Mouse (Mus musculus): ENCODE results near the gene Frmd6.
A peak's percentile ranks its signal among the peaks of the same experiment; 100 is the strongest.

Gene Frmd6

DNA sequence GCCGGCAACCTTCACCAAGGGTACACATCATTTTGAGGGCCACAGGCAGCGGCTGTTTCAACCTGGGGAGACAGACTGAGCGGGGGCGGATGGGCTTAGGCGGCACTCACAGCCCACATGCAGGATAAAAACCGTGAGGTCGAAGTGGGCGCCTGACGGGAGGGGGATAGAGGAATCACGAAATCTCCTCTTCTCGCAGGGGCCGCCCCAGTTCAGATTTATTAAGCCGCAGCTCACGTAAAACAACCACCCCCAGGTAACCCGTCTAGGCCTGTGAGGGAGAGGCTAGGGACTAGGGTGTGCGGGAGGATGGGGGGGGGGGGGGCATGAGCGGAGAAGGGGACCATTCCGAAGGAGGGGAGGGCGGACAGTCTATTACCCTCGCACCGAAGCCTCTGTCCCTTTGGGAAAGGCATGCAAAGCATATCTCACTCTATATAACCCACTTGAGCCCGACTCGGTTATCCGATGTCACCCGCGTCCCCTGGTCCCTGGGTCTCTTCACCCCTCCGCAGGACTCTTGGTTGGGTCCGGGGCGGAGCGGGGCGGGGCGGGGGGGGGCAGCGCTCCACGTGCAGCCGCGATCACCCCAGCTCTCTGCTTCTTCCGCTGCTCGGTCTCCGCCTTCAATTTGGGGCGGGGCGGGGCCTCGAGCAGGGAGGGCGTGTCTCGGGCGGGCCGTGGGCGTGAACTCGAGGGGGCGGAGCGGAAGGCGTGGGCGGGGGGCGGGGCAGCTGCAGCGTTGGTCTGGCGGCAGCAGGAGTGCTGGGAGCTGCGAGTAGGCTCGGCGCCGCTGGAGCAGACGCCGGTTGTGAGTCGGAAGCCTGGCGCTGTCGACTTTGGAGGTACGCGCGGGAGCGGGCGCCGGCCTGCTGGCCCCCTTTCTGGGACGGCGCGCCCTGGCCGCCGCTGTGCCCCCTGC, at the start of gene Frmd6:
Gene Frmd6, plus strand, starts transcription at position 786 of the 922 bp plus-strand sequence.
- peak; percentile 81 for ATAC-seq (ENCODE audit: insufficient number of reproducible peaks, low FRiP score, low TSS enrichment)

DNA sequence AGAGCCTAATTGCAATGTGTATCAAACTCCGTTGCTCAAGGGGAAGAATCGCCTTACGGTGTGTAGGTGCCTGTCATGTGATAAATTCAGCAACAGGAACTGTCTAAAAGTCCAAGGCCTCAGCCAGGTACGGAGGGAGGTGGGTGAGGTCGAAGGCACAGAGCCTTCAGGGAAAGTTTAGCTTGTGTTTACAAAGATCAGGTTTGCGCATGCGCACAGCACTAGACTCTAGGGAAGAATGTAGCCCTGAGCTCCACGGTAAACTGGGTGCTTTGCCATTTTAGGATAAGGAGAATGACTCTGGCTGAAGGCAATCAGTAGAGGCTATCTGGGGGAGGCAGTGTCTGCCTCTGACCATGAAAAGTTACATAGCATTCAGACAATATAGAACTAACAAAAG, 49.7 kb upstream of the Frmd6 start:
- ATAC-seq (ENCODE audit: insufficient number of reproducible peaks, low FRiP score, low TSS enrichment), result no peak

DNA sequence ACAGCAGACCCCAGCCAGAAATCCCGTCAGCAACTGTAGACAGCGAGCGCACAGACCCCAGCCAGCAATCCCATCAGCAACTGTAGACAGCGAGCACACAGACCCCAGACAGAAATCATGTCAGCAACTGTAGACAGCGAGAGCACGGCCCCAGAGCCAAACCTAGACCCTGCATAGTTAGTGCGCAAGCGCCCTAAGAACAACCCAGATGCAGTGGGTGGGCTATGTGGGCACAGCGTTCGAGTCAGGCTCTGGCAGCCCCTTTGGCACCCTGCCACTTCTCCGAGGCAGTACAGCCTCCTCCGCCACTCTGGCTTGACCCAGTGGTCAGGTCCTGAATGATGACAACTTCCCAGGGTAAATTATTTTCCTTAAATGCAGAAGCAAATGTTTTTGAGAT, 48.6 kb upstream of the Frmd6 start:
- no peak for ATAC-seq (ENCODE audit: insufficient number of reproducible peaks, low FRiP score, low TSS enrichment)

DNA sequence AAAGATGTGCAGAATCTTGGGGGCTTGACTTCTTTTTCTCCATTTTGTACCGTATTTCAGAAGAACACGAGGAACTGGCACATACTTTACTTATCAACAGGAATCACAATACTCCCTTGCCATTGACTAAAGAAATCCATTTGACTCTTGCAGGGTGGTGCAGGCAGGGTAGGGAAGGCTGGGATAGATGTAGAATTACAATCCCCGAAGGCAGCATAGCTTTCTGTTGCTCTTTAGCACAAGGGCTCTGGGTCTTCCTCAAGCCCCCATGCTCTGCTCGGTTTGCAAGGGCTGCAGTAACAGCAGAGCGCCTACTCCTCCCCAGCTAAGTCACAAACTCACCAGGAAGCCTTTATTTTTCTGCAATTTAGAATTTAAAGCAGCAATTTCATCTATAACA, 47.8 kb upstream of the Frmd6 start:
- ATAC-seq (ENCODE audit: insufficient number of reproducible peaks, low FRiP score, low TSS enrichment), result no peak

DNA sequence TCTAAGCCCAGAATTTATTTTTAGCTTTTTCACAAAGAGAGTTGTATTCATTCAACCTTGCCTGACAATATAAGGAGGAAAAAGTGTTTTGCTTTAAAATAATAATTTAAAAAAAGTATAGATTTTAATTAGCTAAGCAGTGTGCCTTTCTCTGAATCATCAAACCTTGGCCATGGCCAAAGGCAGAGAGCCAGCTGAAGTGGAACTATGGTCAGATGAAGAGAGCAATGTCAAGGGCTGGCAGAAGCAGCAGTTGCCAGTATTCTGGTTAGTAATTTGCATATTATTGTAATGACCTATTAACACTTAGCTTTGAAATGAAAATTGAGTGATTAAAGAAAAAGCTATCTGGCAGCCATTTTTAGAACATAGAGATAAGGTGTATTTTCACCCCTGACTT, 47.4 kb upstream of the Frmd6 start:
- ATAC-seq (ENCODE audit: insufficient number of reproducible peaks, low FRiP score, low TSS enrichment), result no peak

DNA sequence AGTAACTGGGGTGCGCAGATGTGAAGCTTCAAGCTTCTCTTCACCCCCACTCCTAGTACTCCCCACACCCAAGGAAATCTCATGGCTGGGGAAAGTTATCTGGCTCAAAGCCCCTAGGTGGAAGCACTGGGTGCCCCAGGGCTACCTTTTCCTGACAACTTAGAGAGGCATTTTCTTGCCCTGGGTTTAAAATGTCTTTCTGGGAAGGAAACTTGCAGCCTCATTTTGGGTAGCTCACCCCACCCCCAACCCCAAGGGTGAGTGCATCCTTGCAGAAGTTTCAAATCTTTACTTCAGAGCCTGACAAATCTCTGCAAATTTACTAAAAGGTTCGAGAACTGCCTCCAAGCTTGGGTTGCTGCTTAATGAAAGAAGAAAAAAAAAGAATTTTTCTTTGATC, 47.0 kb upstream of the Frmd6 start:
- no peak for ATAC-seq (ENCODE audit: insufficient number of reproducible peaks, low FRiP score, low TSS enrichment)

DNA sequence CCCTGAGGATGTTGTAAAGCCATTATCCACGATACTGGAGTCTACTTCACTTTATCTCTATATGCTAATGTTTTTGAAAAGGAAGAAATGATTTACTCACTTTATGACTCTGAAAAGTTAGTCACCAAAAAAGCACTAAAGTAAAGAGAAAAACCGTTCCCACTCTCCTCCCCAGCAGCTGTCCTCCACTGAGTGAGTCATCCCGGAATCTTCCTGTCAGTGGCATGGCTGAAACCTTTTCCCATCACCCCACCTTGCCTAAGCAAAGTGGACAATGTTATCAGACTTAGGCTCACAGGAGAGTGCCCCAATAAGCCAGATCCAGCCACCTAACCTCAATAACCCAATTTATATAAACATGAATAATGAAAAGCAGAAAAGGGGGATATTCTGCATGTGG, 46.6 kb upstream of the Frmd6 start:
- ATAC-seq (ENCODE audit: insufficient number of reproducible peaks, low FRiP score, low TSS enrichment), result no peak

DNA sequence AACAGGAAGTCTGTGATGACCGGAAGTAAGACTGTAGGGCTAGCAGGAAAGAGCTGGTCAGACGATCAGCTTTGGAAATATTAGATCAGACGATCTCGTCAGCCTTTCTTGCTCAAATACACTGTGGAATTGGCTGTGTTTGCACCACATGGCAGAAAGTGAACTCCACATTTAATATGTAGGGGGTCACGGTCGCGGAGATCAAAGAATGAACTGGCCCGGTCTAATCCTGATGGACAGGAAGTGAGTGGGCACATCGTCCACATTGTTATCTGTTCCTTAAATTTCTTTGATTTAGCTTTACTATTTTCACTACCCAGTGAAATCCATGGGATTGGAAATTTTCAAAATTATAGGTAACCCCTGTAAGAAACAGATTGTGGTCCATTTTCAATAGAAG, 42.3 kb upstream of the Frmd6 start:
- ATAC-seq (ENCODE audit: insufficient number of reproducible peaks, low FRiP score, low TSS enrichment), result no peak

DNA sequence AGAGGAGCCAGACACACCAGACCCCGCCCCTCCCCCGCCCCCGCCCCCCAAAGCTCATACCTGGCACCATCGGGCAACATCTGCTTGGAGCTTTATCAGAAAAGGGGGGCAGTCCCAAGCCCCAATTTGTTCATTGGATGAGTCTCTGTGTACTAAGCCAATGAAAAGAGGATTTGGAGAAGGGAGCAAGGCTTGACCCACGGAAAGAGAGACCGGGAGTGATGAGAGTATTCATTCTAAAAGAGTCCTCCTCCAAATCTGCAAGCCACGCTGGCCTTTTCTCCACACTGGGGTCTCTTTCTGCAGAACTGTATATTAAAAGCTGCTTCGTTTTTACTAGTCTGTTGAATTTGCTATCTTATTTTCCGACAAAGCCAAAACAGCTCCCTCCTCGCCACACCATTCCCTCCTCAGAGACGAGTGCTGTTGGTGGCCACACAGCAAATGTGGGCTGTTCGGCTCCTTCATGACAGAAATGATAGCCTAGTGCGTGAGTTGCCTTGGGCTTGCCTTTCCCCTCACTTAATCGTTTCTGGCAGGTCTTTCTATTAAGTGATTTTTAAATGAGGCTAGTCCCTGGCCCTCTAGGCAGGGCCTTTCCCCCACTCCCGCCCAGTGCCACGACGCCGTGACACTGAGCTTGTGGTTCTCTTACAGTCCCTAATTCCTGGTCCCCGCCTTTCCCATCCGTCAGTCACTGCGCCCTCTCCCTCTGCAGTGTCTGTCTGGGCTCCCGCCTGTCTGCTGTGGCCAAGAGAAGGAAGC, 41.7 kb upstream of the Frmd6 start:
- ATAC-seq (ENCODE audit: insufficient number of reproducible peaks, low FRiP score, low TSS enrichment), result no peak

DNA sequence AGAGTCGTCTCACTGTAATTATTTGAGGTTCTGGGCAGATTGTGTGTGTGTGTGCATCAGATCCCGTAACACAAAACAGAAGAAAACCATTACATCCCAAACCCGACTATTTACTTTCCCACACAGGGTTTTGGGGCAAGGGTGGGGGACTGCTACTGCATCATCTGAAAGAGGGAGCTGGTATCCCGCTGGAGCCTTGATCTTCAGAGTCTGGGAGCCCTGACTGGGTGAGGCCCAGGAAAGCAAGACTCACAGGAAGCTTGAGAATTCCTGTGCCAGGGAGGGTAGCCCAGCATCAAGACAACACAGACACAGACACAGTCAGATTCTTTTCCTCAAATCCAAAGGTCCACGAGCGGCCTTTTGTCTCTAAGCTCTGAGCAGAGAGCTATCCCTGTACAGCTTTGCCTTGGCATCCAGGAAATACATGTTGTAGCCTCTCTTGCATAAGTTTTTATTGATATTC, 41.0 kb upstream of the Frmd6 start:
- ATAC-seq (ENCODE audit: insufficient number of reproducible peaks, low FRiP score, low TSS enrichment), result no peak

DNA sequence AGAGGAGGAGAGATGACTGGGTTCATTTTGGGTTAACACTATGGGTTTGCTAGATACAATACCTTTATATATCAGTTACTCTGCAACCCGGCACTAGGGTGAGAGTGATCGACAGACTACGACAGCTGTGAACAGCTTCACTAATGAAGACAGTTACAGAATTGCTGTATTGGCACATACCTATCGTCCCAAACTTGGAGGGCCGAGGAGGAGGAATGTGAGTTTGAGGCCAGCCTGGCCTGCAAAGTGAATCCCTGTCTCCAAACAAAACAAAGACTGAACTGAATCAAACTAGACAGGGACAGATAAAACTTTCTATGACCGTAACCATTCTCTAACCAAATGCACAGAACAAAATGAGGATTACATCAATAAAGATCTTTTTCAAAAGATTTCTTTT, 36.0 kb upstream of the Frmd6 start:
- ATAC-seq (ENCODE audit: insufficient number of reproducible peaks, low FRiP score, low TSS enrichment), result no peak

DNA sequence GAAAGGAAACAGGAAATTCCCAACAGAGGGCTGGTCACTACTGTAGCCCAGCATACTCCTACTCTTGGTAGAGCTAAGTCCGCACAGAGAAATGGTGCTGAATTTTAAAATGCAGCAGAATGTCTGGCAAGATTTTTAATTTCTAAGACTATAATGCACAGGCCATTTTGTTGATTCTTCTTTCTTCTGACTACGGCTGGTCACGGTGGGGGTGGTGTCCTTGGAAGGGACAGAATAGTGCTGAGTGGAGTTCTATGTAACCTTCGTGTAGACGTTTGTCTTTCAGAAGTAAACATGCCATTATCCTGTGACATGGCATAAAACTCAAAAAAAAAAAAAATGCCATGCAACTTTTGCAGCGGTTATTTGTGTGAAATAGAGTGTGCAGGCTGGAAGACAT, 32.0 kb upstream of the Frmd6 start:
- no peak for ATAC-seq (ENCODE audit: insufficient number of reproducible peaks, low FRiP score, low TSS enrichment)

DNA sequence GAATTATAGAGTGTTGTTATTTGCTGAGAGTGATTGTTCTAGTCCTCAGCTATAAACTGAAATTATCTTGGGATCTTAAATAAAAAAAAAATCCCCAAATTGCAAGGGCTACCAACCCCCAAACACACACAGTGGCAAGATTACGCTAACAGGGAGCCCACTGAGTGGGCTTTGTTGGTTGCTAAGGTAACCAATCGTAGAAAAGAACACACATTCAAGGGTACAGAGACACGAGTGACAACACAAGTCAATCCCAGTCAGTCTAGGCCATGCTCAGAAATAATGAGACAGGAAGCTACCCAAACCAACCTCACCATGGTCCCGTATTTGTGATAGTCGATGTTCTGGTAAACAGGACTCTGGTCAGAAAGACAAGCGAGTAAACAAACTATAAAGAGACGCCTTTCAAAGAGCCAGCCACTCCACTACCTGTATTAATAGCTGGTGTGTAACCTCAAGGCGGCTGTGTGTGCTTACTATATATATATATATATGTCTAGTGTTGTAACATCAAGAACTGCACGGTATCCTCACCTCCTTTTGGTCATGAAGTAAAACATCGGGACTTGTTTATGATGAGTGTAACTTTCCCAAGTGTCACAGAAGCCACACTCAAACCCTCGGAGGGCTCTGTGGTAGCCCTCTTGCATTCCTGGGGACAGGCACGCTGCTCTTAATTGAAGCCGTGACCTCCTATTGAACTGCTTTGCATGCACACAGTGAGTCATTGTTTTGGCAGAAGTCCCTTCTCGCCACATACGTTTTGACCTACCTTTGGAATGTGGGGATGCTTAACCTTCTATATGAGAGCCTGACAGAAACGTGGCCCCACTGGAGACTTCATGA, 30.5 kb upstream of the Frmd6 start:
- no peak for ATAC-seq (ENCODE audit: insufficient number of reproducible peaks, low FRiP score, low TSS enrichment)

DNA sequence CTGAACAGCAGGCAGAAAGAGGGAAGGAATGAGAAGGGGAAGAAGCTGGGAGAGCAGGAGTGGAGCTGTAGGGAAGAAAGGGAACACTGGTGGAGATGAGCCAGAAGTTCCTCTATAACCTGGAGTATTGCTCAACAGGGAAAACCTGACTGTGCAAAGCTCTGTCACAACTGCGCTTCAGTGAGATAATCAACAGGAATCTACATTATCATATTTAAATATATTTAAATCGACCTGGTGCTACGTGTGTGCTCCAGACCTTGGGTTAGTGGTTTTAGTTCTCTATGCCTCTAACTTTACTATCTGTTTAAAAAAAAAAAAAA, 30.0 kb upstream of the Frmd6 start:
- no peak for ATAC-seq (ENCODE audit: insufficient number of reproducible peaks, low FRiP score, low TSS enrichment)

DNA sequence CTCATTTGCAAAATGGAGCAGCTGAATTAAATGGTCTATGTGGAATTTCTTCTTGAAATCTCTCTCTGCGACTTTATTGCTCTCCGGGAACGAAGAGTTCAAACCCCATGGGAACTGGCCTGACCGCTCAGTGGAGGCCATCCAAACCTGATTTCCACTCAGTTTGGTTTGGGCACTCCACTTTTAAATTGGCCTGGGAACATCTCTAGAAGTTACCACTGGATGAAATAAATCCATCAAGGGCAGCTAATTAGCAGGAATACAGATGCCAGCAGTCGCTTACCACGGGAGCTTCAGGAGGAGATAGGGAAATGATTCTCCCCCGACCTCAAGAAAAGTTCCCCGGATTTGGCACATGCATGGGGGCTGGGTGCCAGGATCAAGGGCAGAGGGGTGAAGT, 26.8 kb upstream of the Frmd6 start:
- no peak for ATAC-seq (ENCODE audit: insufficient number of reproducible peaks, low FRiP score, low TSS enrichment)

DNA sequence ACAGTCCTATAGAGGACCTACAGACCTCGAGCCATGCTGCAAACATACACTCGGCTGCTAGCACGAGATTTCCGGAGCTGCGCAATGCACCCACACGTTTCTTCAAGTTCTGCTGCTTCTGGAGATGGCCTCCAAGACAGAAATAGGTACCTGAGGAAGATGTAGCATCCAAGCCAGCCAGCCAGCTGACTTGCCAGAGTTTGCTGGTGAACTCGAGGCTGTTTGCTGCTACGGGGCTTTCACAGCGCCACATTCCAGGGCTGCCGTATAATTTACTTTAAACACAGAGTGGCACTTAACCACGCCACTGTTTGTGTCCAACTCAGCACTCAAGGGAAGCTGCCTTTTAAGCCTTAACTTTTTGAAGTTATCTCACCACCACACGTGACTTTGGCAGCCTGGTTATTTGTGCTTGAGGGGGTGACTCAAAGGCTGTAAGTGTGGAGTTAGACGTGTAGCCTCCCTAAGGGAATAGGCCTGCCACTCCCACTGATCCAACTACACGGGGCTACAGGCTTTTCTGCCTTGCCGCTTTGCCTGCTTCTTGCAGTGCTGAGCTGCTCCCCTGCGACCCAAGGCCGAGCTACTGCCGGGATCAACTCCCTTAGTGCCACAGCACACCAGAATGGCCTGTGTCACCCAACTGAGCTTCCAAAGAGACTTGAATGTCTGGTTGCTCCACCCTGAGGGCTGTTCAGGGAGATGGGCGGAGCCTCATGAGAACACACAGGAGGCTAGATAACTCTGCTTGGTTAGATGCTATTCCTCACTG, 25.9 kb upstream of the Frmd6 start:
- ATAC-seq (ENCODE audit: insufficient number of reproducible peaks, low FRiP score, low TSS enrichment), result no peak

DNA sequence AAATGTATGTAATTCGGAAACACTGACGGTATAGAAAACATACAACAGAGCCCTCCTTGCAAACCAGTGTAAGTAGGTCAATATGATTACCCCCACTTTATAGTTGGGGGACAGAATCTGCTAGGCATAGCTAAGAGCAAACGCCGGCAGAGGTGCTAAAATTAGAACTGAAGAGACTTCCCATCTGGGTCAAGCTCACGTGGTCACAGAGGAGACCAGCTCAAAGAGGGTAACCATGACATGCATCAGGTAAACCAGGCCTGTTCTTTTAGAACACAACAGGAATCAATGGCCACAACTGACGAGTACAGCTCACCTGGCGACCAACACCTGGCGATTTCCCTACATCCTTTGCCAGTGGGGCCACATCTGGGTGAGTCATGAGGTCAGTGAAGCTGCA, 25.2 kb upstream of the Frmd6 start:
- ATAC-seq (ENCODE audit: insufficient number of reproducible peaks, low FRiP score, low TSS enrichment), result no peak

DNA sequence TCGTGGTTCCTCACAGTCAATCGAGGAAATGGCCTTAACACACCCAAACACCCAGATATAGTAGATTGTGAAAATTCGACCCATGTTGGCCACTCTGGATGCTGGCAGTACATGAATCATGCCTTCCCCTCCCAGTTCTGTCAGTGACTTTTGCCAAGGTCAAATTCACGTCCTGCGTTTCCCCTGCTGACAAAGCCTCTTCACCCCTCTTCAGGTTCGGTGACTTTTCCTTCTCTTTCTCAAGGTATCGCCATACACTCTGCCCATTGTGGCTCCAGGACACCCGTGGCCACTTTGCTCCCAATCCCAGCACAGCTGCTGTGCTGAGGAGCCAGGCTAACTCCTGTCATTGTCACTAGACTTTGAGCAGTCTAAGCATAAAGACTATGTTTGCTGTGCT, 24.0 kb upstream of the Frmd6 start:
- ATAC-seq (ENCODE audit: insufficient number of reproducible peaks, low FRiP score, low TSS enrichment), result no peak

DNA sequence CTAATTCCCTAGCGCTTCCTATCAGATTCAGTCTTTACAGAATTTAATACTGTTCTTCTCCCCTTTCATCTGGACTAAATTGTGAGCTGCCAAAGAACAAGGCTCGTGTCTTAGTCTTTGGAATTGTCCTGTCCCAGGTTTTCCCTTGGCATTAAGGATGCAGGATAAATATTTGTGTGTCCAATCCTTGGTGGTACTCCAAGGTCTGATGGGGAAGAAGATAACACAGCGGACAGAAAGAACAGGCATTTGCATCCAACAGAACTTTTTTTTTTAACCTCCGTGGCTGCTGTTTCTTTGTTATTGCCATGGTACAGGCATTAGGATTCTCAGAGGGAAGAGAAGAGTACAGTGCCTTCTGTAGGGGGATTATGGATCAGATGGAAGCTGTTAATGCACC, 21.8 kb upstream of the Frmd6 start:
- ATAC-seq (ENCODE audit: insufficient number of reproducible peaks, low FRiP score, low TSS enrichment), result no peak

DNA sequence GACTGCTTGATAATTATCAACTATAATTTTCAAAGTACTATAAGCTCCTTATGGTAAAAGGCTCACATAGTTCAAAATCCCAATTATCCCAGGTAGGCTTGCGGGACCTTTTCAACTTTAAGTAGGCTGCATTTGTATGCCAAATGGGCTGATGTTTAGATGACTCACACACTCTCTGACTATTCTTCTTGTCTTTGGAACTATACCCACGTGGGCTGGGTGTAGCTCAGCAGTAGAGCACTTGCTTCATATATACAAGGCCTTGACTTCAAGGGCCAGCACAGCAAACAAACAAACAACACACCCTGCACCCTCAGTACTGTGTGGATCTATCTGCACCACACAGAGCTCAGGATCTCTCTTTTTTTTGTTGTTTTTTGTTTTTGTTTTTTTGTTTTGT, 20.3 kb upstream of the Frmd6 start:
- no peak for ATAC-seq (ENCODE audit: insufficient number of reproducible peaks, low FRiP score, low TSS enrichment)

Data from cerebellum, adult (tissue).